Mouse (Mus musculus): ENCODE measurements at regions not wholly inside any gene's neighbourhood (a gene's known extent, or its start where the extent isn't known, plus 50 kb on each side); places are given as distances from the start of the nearest gene placed in this dataset.

- DNase-seq (ENCODE audit: low read depth, low spot score) = no peak
- Histone ChIP-seq H3K4me1 (ENCODE audit: control insufficient read depth in 1 of 2, insufficient read depth in 2 of 2, low read length in 2 of 2) (no peaks in the 10 kb centered on the region), H3K9ac (ENCODE audit: control insufficient read depth, low read depth, low read length, poor library complexity, severe bottlenecking) (no peak overlapping the region), H3K79me2 (ENCODE audit: control insufficient read depth, insufficient read depth, low read length, poor library complexity) (no peaks in the 10 kb centered on the region), H3K27ac (ENCODE audit: control insufficient read depth, low read depth, low read length) (no peak overlapping the region), H3K4me3 (ENCODE audit: control insufficient read depth in 1 of 2, insufficient read depth in 1 of 2, low read depth in 2 of 2, low read length in 2 of 2) (no peak overlapping the region), H3K36me3 (ENCODE audit: control insufficient read depth in 1 of 2, insufficient read depth in 2 of 2, low read length in 2 of 2) (no peaks in the 10 kb centered on the region), H3K27me3 (ENCODE audit: control insufficient read depth in 1 of 2, insufficient read depth in 2 of 2, low read length in 2 of 2) (no peaks in the 10 kb centered on the region), H3K9me3 (replicated peaks; ENCODE audit: insufficient read depth, low read length) (no peaks in the 10 kb centered on the region)
- TF ChIP-seq GATA1 (IDR thresholded peaks at IDR 0.05; ENCODE audit: low read depth, low read length) (no peak), POLR2A (IDR thresholded peaks at IDR 0.05; ENCODE audit: control insufficient read depth in 1 of 2, insufficient read depth in 1 of 2, low read depth in 1 of 2, low read length in 2 of 2, poor library complexity in 1 of 2) (no peak), CHD2 (IDR thresholded peaks at IDR 0.05; ENCODE audit: low read length) (no peak)
Measured at GRCm38 (mm10) chr13:31346205-31346604, 209.7 kb upstream of the Foxq1 start.

DNA sequence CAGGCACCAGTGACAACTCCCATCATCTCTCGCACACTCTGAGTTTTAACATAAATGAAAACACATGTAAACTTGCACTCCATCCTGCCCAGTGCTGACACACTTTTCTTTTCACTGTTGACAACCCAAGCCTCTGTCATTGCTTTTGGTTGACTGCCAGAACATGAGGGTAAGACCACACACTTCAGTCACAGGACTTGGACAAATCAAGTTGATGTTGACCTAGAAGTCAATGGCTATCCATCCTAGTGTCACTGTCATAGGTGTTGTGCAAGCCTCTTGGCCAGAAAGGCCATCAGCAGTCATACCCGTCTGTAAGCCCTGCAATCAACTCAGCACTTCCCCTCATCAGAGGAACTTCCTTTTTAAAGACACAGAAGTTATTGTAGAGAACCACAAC, 208.9 kb upstream of the Foxq1 start:
- H3K27ac ChIP-seq (ENCODE audit: control insufficient read depth, low read depth, low read length) = no peak overlapping the region
- no peaks in the 10 kb centered on the region for H3K4me1 ChIP-seq (ENCODE audit: control insufficient read depth in 1 of 2, insufficient read depth in 2 of 2, low read length in 2 of 2)
- DNase-seq (ENCODE audit: low read depth, low spot score) = no peak
- no peaks in the 10 kb centered on the region for H3K79me2 ChIP-seq (ENCODE audit: control insufficient read depth, insufficient read depth, low read length, poor library complexity)
- H3K36me3 ChIP-seq (ENCODE audit: control insufficient read depth in 1 of 2, insufficient read depth in 2 of 2, low read length in 2 of 2) = no peaks in the 10 kb centered on the region
- H3K9me3 ChIP-seq (replicated peaks; ENCODE audit: insufficient read depth, low read length) = no peaks in the 10 kb centered on the region
- H3K27me3 ChIP-seq (ENCODE audit: control insufficient read depth in 1 of 2, insufficient read depth in 2 of 2, low read length in 2 of 2) = no peaks in the 10 kb centered on the region
- H3K4me3 ChIP-seq (ENCODE audit: control insufficient read depth in 1 of 2, insufficient read depth in 1 of 2, low read depth in 2 of 2, low read length in 2 of 2) = no peak overlapping the region
- no peak for TF ChIP-seq JUND (IDR thresholded peaks at IDR 0.05; ENCODE audit: low read depth, low read length)
- H3K9ac ChIP-seq (ENCODE audit: control insufficient read depth, low read depth, low read length, poor library complexity, severe bottlenecking) = no peak overlapping the region

DNA sequence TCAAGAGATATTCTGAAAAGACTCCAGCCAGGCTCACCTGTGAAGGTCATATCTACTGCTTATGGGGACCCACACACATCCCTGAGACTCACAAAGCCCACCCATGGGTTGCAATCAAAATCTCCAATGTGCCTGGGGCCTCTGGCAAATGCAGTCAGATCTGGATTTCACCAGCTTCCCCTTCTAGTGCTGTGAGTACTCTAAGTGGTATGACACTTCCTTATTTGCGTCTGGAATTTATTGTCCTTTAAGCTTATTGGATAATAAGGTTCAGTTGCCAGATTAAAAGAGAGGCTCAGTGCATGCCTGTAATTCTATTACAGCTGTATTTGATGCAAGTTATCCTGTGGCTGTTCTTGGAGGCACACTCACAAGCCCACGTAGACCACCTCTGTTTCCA, 206.3 kb upstream of the Foxq1 start:
- Histone ChIP-seq H3K9me3 (replicated peaks; ENCODE audit: insufficient read depth, low read length) (no peaks in the 10 kb centered on the region), H3K79me2 (ENCODE audit: control insufficient read depth, insufficient read depth, low read length, poor library complexity) (no peaks in the 10 kb centered on the region), H3K9ac (ENCODE audit: control insufficient read depth, low read depth, low read length, poor library complexity, severe bottlenecking) (no peak overlapping the region), H3K27ac (ENCODE audit: control insufficient read depth, low read depth, low read length) (no peak overlapping the region), H3K4me1 (ENCODE audit: control insufficient read depth in 1 of 2, insufficient read depth in 2 of 2, low read length in 2 of 2) (no peaks in the 10 kb centered on the region), H3K36me3 (ENCODE audit: control insufficient read depth in 1 of 2, insufficient read depth in 2 of 2, low read length in 2 of 2) (no peaks in the 10 kb centered on the region), H3K27me3 (ENCODE audit: control insufficient read depth in 1 of 2, insufficient read depth in 2 of 2, low read length in 2 of 2) (no peaks in the 10 kb centered on the region), H3K4me3 (ENCODE audit: control insufficient read depth in 1 of 2, insufficient read depth in 1 of 2, low read depth in 2 of 2, low read length in 2 of 2) (no peak overlapping the region)
- TF ChIP-seq MAZ (IDR thresholded peaks at IDR 0.05; ENCODE audit: low read depth, low read length) (no peak), GATA1 (IDR thresholded peaks at IDR 0.05; ENCODE audit: low read depth, low read length) (no peak), JUND (IDR thresholded peaks at IDR 0.05; ENCODE audit: low read depth, low read length) (no peak), MYC (IDR thresholded peaks at IDR 0.05; ENCODE audit: low read depth, low read length) (no peak), NELFE (IDR thresholded peaks at IDR 0.05; ENCODE audit: low read depth, low read length) (no peak), ELF1 (IDR thresholded peaks at IDR 0.05; ENCODE audit: low read depth, low read length) (no peak), ZMIZ1 (IDR thresholded peaks at IDR 0.05; ENCODE audit: low read depth, low read length) (no peak), SMC3 (IDR thresholded peaks at IDR 0.05; ENCODE audit: low read depth, low read length) (no peak)
- DNase-seq (ENCODE audit: low read depth, low spot score) = no peak

DNA sequence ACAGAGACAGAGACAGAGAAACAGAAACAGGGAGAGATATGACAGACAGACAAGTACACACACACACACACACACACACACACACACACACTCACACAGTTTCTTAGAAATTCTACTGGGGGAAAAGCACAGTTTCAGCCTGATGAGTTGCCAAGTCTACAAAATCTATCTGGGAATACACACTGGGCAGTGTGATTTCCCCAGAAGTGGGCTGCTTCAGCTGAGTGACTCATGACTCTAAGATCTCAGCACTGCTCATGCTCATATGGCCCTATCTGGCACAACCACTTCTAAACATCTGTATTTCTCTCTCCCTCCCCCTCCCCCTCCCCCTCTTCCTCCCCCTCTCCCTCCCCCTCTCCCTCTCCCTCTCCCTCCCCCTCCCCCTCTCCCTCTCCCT, 204.5 kb upstream of the Foxq1 start:
- Histone ChIP-seq H3K4me3 (ENCODE audit: control insufficient read depth in 1 of 2, insufficient read depth in 1 of 2, low read depth in 2 of 2, low read length in 2 of 2) (no peak overlapping the region), H3K4me1 (ENCODE audit: control insufficient read depth in 1 of 2, insufficient read depth in 2 of 2, low read length in 2 of 2) (no peaks in the 10 kb centered on the region), H3K27me3 (ENCODE audit: control insufficient read depth in 1 of 2, insufficient read depth in 2 of 2, low read length in 2 of 2) (no peaks in the 10 kb centered on the region), H3K79me2 (ENCODE audit: control insufficient read depth, insufficient read depth, low read length, poor library complexity) (no peaks in the 10 kb centered on the region), H3K9me3 (replicated peaks; ENCODE audit: insufficient read depth, low read length) (no peaks in the 10 kb centered on the region), H3K27ac (ENCODE audit: control insufficient read depth, low read depth, low read length) (no peak overlapping the region), H3K36me3 (ENCODE audit: control insufficient read depth in 1 of 2, insufficient read depth in 2 of 2, low read length in 2 of 2) (no peaks in the 10 kb centered on the region), H3K9ac (ENCODE audit: control insufficient read depth, low read depth, low read length, poor library complexity, severe bottlenecking) (no peak overlapping the region)
- TF ChIP-seq NELFE (IDR thresholded peaks at IDR 0.05; ENCODE audit: low read depth, low read length) = no peak
- DNase-seq (ENCODE audit: low read depth, low spot score) = no peak
